Mouse (Mus musculus) limb, embryonic 11.5 days (tissue): Measurements from ENCODE around the gene Xrcc4. TPM values are rescaled to one million over a fixed set of nuclear protein-coding genes. Genes with fewer than 3 reads are reported as not detected.

ENCODE experiments used
- ATAC-seq: fragments of 200-750 bp; cut with Nextera tagmentation; 2 replicates; pipeline ENCODE4 v1.8.0; 2017; ENCODE audit warnings: low read depth; ENCODE audit not compliant: insufficient number of reproducible peaks, low FRiP score, low TSS enrichment
- DNase-seq: peaks from one replicate; pipeline ENCODE4 v3.0.0-alpha.2; 2015; ENCODE audit warnings: low spot score
- H3K27ac ChIP-seq: fragments of 300-500 bp; sonication (generic); replicated peaks from 2 replicates; pipeline ENCODE4 v1.5.1; 2014; ENCODE audit warnings: low read depth, mild to moderate bottlenecking, low read length
- H3K27me3 ChIP-seq: fragments of 300-500 bp; sonication (generic); 2 replicates; pipeline ENCODE4 v1.6.1; 2014; ENCODE audit warnings: mild to moderate bottlenecking, low read length, mixed read lengths; ENCODE audit not compliant: control insufficient read depth, insufficient read depth
- H3K36me3 ChIP-seq: fragments of 300-500 bp; sonication (generic); 2 replicates; pipeline ENCODE4 v1.6.1; 2014; ENCODE audit warnings: mild to moderate bottlenecking, low read length, moderate library complexity, mixed read lengths; ENCODE audit not compliant: control insufficient read depth, insufficient read depth
- H3K4me1 ChIP-seq: fragments of 300-500 bp; sonication (generic); 2 replicates; pipeline ENCODE4 v1.6.1; 2014; ENCODE audit warnings: low read length, mixed read lengths; ENCODE audit not compliant: control insufficient read depth, insufficient read depth
- H3K4me2 ChIP-seq: fragments of 300-500 bp; sonication (generic); 2 replicates; pipeline ENCODE4 v1.6.1; 2014; ENCODE audit warnings: low read depth, mild to moderate bottlenecking, moderate library complexity; ENCODE audit not compliant: severe bottlenecking
- H3K4me3 ChIP-seq: fragments of 300-500 bp; sonication (generic); 2 replicates; pipeline ENCODE4 v1.5.1; 2014; ENCODE audit warnings: low read depth, low read length
- H3K9ac ChIP-seq: fragments of 300-500 bp; sonication (generic); 2 replicates; pipeline ENCODE4 v1.6.1; 2014; ENCODE audit warnings: mild to moderate bottlenecking, low read length
- H3K9me3 ChIP-seq: fragments of 300-500 bp; sonication (generic); 2 replicates; pipeline ENCODE4 v1.6.1; 2016; ENCODE audit warnings: low read length; ENCODE audit not compliant: control insufficient read depth
- WGBS: fragments of 180-500 bp; shearing (Covaris S2); extraction: QIAGEN DNeasy Blood & Tissue Kit; methylation state at CpG from one replicate; pipeline ENCODE4 v1.1.7; 2014; 5-methylcytosine and 5-hydroxymethylcytosine counted together
- polyA plus RNA-seq: library from polyadenylated mRNA; unstranded; fragments of >200 nt; fragmentation: Nextera tagmentation; extraction: Ambion mirVana; gene quantifications from 2 replicates; pipeline ENCODE4 v1.2.1, GENCODE M21; 2014

Xrcc4 gene
- polyA plus RNA-seq, 1 experiment from 2014 or later = 10.1 TPM

- peak overlapping the region; percentile 74 for H3K9ac ChIP-seq
These were observed 350.4 kb downstream of the Xrcc4 start for GRCm38 (mm10) chr13:89738776-89739695.

DNA sequence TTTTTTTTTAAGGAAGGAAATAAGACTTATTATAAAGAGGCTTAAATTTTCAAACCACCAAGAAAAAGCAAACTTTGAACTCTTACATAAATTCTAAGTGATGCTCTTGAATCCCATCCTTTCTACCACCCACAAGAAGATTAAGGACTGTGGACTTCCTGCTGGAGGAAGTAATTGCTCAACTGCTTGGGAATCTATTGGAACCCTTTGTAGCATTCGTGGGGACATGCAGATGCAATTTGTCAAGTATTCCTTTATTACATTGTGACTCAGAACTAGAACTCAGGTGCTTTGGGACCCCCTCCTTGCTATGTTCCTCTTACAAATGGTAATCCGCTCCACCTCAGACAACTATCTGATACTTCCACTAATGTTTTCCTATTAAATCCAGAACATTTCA lies 351.1 kb downstream of the Xrcc4 start:
- Histone ChIP-seq H3K4me3 (no peak overlapping the region; the same call in 1 of the 2 replicates), H3K27me3 (no peaks in the 10 kb centered on the region), H3K9me3 (no peaks in the 10 kb centered on the region), H3K4me2 (peak overlapping the region; percentile 81; the same call in 1 of the 2 replicates), H3K4me1 (0 out of 2 replicates have a peak, but pooled peaks cover 3% of the 10 kb centered on the region), H3K9ac (no peak overlapping the region), H3K27ac (no peak overlapping the region), H3K36me3 (no peaks in the 10 kb centered on the region)
- 34% methylated on average over 2 of the region's 2 CpGs for WGBS
- ATAC-seq (no peak), DNase-seq (no peak)

More at GRCm38 (mm10) chr13:89738776-89739695, 350.4 kb downstream of the Xrcc4 start:
- peak; percentile 64 for ATAC-seq
- DNase-seq = peak; percentile 79
- 1% methylated on average over 31 of the region's 31 CpGs for WGBS
- H3K4me1 ChIP-seq = 0 out of 2 replicates have a peak, but pooled peaks cover 3% of the 10 kb centered on the region
- peak overlapping the region; percentile 52 for H3K4me3 ChIP-seq
- H3K9me3 ChIP-seq = no peaks in the 10 kb centered on the region
- H3K27ac ChIP-seq = peak overlapping the region; percentile 96
- no peaks in the 10 kb centered on the region for H3K36me3 ChIP-seq
- no peaks in the 10 kb centered on the region for H3K27me3 ChIP-seq
- peak overlapping the region; percentile 81 for H3K4me2 ChIP-seq

DNA sequence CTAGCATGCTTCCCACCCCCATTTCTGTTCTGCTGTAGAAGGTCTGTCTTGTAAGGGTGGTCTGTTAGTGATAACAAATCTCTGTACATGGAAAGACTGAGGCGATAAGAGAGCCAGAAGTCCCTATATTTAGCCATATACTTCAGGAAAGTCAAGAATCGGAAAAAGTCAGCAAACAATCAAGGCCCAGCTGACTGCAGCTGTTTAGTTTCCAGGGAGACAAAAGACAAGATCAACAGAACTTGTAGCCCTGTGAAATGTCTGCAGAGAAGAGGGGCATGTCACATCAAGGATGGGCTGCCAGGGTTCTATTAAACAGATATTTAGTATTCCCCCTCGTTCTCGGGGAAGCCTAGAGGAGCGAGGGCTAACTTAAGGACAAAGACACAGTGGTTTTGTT lies 354.3 kb downstream of the Xrcc4 start:
- no peak overlapping the region for H3K27ac ChIP-seq
- DNase-seq (no peak), ATAC-seq (no peak)
- no peak overlapping the region for H3K4me2 ChIP-seq
- 77% methylated on average over 5 of the region's 5 CpGs for WGBS
- no peaks in the 10 kb centered on the region for H3K27me3 ChIP-seq
- H3K4me3 ChIP-seq = no peak overlapping the region
- no peak overlapping the region for H3K9ac ChIP-seq
- H3K9me3 ChIP-seq = no peaks in the 10 kb centered on the region
- 0 out of 2 replicates have a peak, but pooled peaks cover 3% of the 10 kb centered on the region for H3K4me1 ChIP-seq
- no peaks in the 10 kb centered on the region for H3K36me3 ChIP-seq

- 14% methylated on average over 2 of the region's 2 CpGs for WGBS
- Histone ChIP-seq H3K27ac (no peak overlapping the region), H3K4me1 (no peaks in the 10 kb centered on the region), H3K4me3 (no peak overlapping the region), H3K36me3 (0 out of 2 replicates have a peak, but pooled peaks cover 3% of the 10 kb centered on the region), H3K27me3 (no peaks in the 10 kb centered on the region), H3K9ac (no peak overlapping the region), H3K9me3 (no peaks in the 10 kb centered on the region), H3K4me2 (no peak overlapping the region)
- ATAC-seq (peak; percentile 60; the same call in 1 of the 2 replicates), DNase-seq (peak; percentile 50)
These were observed 362.9 kb downstream of the Xrcc4 start for GRCm38 (mm10) chr13:89726492-89726891.

Other genes with a start within 250 kb of the Xrcc4 start
- 74.9 and 75.9 TPM in 2 replicates for gene Tmem167, start 485 bp downstream of the Xrcc4 start, polyA plus RNA-seq